ENCODE assay signal across 25 mouse cellular contexts in genomic region chr5:33614391-33614790, GRCm38 (mm10). TPM values are rescaled to one million over a fixed set of nuclear protein-coding genes. Genes with fewer than 3 reads are reported as not detected.
DNase-seq lines count a peak whose midpoint lies in the region; ATAC-seq lines count a peak whose summit lies in the region.
"Had no signal": no experiment of that assay in that cellular context is flagged by ENCODE, and none has a peak within 500 bp of the region (broad histone marks: within the 10 kb centered on the region; RNA-seq: fewer than 3 reads in every experiment).

No protein-coding gene starts in this region.

- DNase-seq in 3134 (ENCODE audit: extremely low read depth, insufficient read length, low spot score), result peak; percentile 59
- peak; percentile 29 for DNase-seq in MN1 (ENCODE audit: low spot score)
- DNase-seq in adrenal gland, adult 8-10 months, result peak; percentile 30
- no peak for DNase-seq in kidney, postnatal 14 days
- no peak for DNase-seq in right cerebral cortex, postnatal 14 days
- DNase-seq: cerebellum, adult 11 months; cerebellum, adult 9-10 months; cerebellum, postnatal 36 days; heart, postnatal 14 days; kidney, adult 11 months; kidney, postnatal 36 days; left cerebral cortex, postnatal 4 days; lung, adult 18-20 months; lung, postnatal 4 days; right cerebral cortex, adult 18-20 months; right cerebral cortex, postnatal 4 days; thymus, adult 2 months; thymus, postnatal 36 days had no signal

- ATAC-seq in monocyte, adult 5-6 weeks (replicated peaks; ENCODE audit: insufficient number of reproducible peaks, low FRiP score, low TSS enrichment, poor library complexity, severe bottlenecking), result 0 out of 2 replicates have a peak, but pooled peaks have one; percentile 9
- no peak for ATAC-seq in megakaryocyte-erythroid progenitor cell, adult 5-6 weeks (replicated peaks; ENCODE audit: low FRiP score, low TSS enrichment, poor library complexity, severe bottlenecking)
- ATAC-seq: forebrain, embryonic 14.5 days; inflammation-experienced regulatory T-cells, adult 6 months; liver, embryonic 12.5 days; lung, postnatal 0 days; midbrain, embryonic 13.5 days had no signal

RNA-seq across cellular contexts. Expression of gene Fam53a, which starts 15.0 kb away (rescaled TPM):
- total RNA-seq in adrenal gland, adult 8-10 months (2022), result 10 to 100 TPM; 28.1 to 40.8 (median 34.8) TPM
- 12.5 to 25.0 TPM (median 16.3 TPM) in 3 replicates for total RNA-seq in monocyte, adult 5-6 weeks (2017)
- total RNA-seq in megakaryocyte-erythroid progenitor cell, adult 5-6 weeks (2014; fragmentation: Nextera tagmentation), result 44.2 and 44.7 TPM in 2 replicates
- 14.6 and 21.7 TPM in 2 replicates for total RNA-seq in megakaryocyte-erythroid progenitor cell, adult 5-6 weeks (2017)

RNA-seq across cellular contexts. Expression of gene Gm9903, which starts 15.3 kb away (rescaled TPM):
- 1 to 10 TPM in 1 of 4 experiments, under 1 TPM in 3; 0.14 to 1.0 (median 0.62) TPM for total RNA-seq in adrenal gland, adult 8-10 months (2022)
- 2.0 TPM in 1 of 3 replicates, not detected in the others for total RNA-seq in monocyte, adult 5-6 weeks (2017)
- not detected in 2 replicates for total RNA-seq in megakaryocyte-erythroid progenitor cell, adult 5-6 weeks (2014; fragmentation: Nextera tagmentation)
- 0.69 TPM in 1 of 2 replicates, not detected in the other for total RNA-seq in megakaryocyte-erythroid progenitor cell, adult 5-6 weeks (2017)

RNA-seq across cellular contexts. Expression of gene Slbp, which starts 38.0 kb away (rescaled TPM):
- total RNA-seq in adrenal gland, adult 8-10 months (2022), result 10 to 100 TPM; 34.0 to 42.1 (median 38.5) TPM
- 195 to 235 TPM (median 203 TPM) in 3 replicates for total RNA-seq in monocyte, adult 5-6 weeks (2017)
- 229 and 276 TPM in 2 replicates for total RNA-seq in megakaryocyte-erythroid progenitor cell, adult 5-6 weeks (2014; fragmentation: Nextera tagmentation)
- 348 and 369 TPM in 2 replicates for total RNA-seq in megakaryocyte-erythroid progenitor cell, adult 5-6 weeks (2017)

RNA-seq across cellular contexts. Expression of gene Tacc3, which starts 43.5 kb away (rescaled TPM):
- 1 to 10 TPM; 3.5 to 9.6 (median 6.7) TPM for total RNA-seq in adrenal gland, adult 8-10 months (2022)
- 24.9 to 30.8 TPM (median 27.7 TPM) in 3 replicates for total RNA-seq in monocyte, adult 5-6 weeks (2017)
- total RNA-seq in megakaryocyte-erythroid progenitor cell, adult 5-6 weeks (2014; fragmentation: Nextera tagmentation), result 121 and 124 TPM in 2 replicates
- total RNA-seq in megakaryocyte-erythroid progenitor cell, adult 5-6 weeks (2017), result 124 and 155 TPM in 2 replicates

RNA-seq across cellular contexts. Expression of gene Tmem129, which starts 43.8 kb away (rescaled TPM):
- 10 to 100 TPM; 28.6 to 37.7 (median 33.2) TPM for total RNA-seq in adrenal gland, adult 8-10 months (2022)
- total RNA-seq in monocyte, adult 5-6 weeks (2017), result 5.3 to 21.8 TPM (median 6.9 TPM) in 3 replicates
- 20.5 and 30.5 TPM in 2 replicates for total RNA-seq in megakaryocyte-erythroid progenitor cell, adult 5-6 weeks (2014; fragmentation: Nextera tagmentation)
- 12.3 and 34.4 TPM in 2 replicates for total RNA-seq in megakaryocyte-erythroid progenitor cell, adult 5-6 weeks (2017)

Comparison
In these comparisons a context has a peak if more than half of its experiments do, and no peak if none do; other contexts are left out.
1. DNase-seq: peak in 3134 (single experiment), MN1 (single experiment) and adrenal gland, adult 8-10 months (single experiment); none in kidney, postnatal 14 days (single experiment) and right cerebral cortex, postnatal 14 days (single experiment).